Mouse (Mus musculus): ENCODE results near the gene Upk1b.

DNA sequence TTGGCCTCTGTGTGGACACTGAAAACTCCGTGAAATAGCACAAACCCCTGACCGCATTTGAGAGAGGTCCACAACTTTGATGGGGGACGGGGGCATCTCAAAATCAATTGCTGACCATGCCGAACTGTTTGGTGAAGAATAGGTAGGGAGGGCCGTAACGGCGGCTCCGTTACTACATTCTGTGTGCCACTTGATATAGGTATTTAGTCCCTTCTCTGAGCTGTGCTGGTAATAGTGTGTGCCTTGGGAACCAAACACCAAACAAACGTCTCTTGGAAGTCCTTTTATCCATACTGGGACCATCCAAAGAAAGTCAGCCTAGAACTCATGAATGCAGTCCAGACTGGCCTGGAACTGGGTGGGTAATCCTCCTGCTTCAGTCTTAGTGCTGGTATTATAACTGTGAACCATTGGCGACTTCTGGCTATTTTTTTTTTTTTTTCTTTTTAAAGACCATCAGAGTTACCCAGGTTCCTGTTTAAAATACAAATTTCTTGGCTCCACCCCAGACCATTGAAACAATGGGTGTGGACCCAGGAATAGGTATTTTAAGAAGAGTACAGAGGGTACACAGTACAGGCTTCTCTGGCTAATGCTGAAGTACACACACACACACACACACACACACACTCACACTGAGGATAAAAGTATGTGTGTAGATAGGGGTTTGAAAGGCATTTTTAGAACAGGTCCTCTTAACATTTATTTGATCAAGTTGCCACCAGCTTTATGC, 56.0 kb downstream of the Upk1b start:
- TF ChIP-seq CTCF (conservative IDR thresholded peaks at IDR 0.05 in 1 of 2, IDR thresholded peaks at IDR 0.05 in 1 of 2; ENCODE audit: low read depth in 2 of 2, low read length in 2 of 2) = no peak
- TF ChIP-seq MXI1 (IDR thresholded peaks at IDR 0.05; ENCODE audit: low read depth, low read length) = no peak
